ENCODE assay signal across 8 mouse cellular contexts in the genomic region with DNA sequence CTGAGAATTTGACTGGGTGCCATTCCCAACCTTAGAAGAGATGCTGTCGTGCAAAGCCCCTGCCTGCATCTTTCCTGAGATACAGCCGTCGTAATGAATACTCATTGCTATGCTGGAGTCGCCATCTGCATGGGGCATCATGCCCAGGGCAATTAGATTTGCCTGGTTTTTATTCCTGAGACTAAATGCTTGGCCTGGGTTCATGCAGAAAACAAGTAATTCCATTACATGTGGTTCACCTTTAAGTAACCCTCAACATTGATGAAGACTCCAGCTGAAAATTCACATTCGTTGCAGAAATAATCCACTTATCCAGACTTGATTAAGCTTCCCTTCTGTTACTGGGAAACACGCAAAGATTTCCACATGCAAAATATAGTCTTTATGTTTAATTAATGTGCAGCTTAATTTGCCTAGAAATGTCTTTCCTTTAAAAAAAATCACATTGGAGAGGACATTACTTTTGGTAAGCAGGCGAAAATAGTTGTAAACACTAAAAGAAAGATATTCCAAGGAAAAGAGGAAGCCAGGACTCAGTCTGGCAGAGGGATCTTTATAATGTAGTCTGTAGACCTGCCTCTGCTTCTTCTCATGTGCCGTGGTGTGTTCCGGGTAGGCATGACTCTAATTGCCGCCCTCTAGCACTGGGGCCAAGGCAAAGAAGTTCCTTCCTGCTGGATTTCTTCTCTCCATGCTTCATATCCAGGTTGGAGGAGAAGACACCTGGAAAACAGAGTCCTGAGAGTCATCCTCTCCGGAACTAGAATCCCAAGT.
A peak's percentile ranks its signal among the peaks of the same experiment; 100 is the strongest.
DNase-seq lines count a peak whose midpoint lies in the region; ATAC-seq and TF ChIP-seq lines count a peak whose summit lies in the region.
"Had no signal": no experiment of that assay in that cellular context is flagged by ENCODE, and none has a peak within 500 bp of the region (broad histone marks: within the 10 kb centered on the region; RNA-seq: fewer than 3 reads in every experiment).

No protein-coding gene starts in this region.

- H3K27ac ChIP-seq in midbrain, embryonic 13.5 days: no peak overlapping the region
- no peak overlapping the region for H3K27ac ChIP-seq in midbrain, embryonic 16.5 days (ENCODE audit: low read length)
- H3K27ac ChIP-seq in forebrain, postnatal 0 days (ENCODE audit: low read depth, low read length): peak overlapping the region; percentile 29; the same call in 1 of the 2 replicates
- no peak overlapping the region for H3K27ac ChIP-seq in midbrain, postnatal 0 days (ENCODE audit: low read depth, low read length)

- ATAC-seq in midbrain, embryonic 13.5 days: peak; percentile 48; the same call in 1 of the 2 replicates
- no peak for ATAC-seq in midbrain, embryonic 16.5 days
- peak; percentile 79 for ATAC-seq in forebrain, postnatal 0 days
- no peak for ATAC-seq in midbrain, postnatal 0 days (ENCODE audit: low FRiP score)

- no peak overlapping the region for H3K9ac ChIP-seq in midbrain, embryonic 13.5 days (replicated peaks)
- H3K9ac ChIP-seq in midbrain, embryonic 16.5 days (ENCODE audit: low read depth, low read length): no peak overlapping the region
- no peak overlapping the region for H3K9ac ChIP-seq in forebrain, postnatal 0 days
- H3K9ac ChIP-seq in midbrain, postnatal 0 days (replicated peaks; ENCODE audit: low read length, poor library complexity, severe bottlenecking): no peak overlapping the region

- H3K9me3 ChIP-seq in midbrain, embryonic 13.5 days: no peaks in the 10 kb centered on the region
- no peaks in the 10 kb centered on the region for H3K9me3 ChIP-seq in midbrain, embryonic 16.5 days (replicated peaks; ENCODE audit: control insufficient read depth, low read length, poor library complexity, severe bottlenecking)
- no peaks in the 10 kb centered on the region for H3K9me3 ChIP-seq in forebrain, postnatal 0 days (ENCODE audit: low read length)
- no peaks in the 10 kb centered on the region for H3K9me3 ChIP-seq in midbrain, postnatal 0 days (ENCODE audit: low read length)

- 66% methylated on average over 11 of the region's 11 CpGs for WGBS in midbrain, embryonic 13.5 days
- WGBS in midbrain, embryonic 16.5 days: 56% methylated on average over 11 of the region's 11 CpGs
- 34% methylated on average over 11 of the region's 11 CpGs for WGBS in forebrain, postnatal 0 days
- 41% methylated on average over 11 of the region's 11 CpGs for WGBS in midbrain, postnatal 0 days

- peak; percentile 3 for DNase-seq in kidney, adult 18-20 months
- no peak for DNase-seq in kidney, postnatal 10 days
- peak; percentile 70 for DNase-seq in forebrain, postnatal 0 days
- DNase-seq in midbrain, postnatal 0 days (ENCODE audit: low spot score): peak; percentile 53
- no peak for DNase-seq in adrenal gland, adult (ENCODE audit: inconsistent age in 2 of 2, low spot score in 1 of 2)

- no peaks in the 10 kb centered on the region for H3K36me3 ChIP-seq in midbrain, embryonic 13.5 days
- no peaks in the 10 kb centered on the region for H3K36me3 ChIP-seq in midbrain, embryonic 16.5 days (ENCODE audit: control insufficient read depth, insufficient read depth, low read length)
- H3K36me3 ChIP-seq in forebrain, postnatal 0 days (ENCODE audit: insufficient read depth): no peaks in the 10 kb centered on the region
- no peaks in the 10 kb centered on the region for H3K36me3 ChIP-seq in midbrain, postnatal 0 days (ENCODE audit: insufficient read depth, low read length)

- no peak for TF ChIP-seq CTCF in forebrain, postnatal 0 days (IDR thresholded peaks at IDR 0.05; ENCODE audit: low read depth)
- no peak for TF ChIP-seq CTCF in midbrain, postnatal 0 days (IDR thresholded peaks at IDR 0.05)

- no peak overlapping the region for H3K4me3 ChIP-seq in midbrain, embryonic 13.5 days (replicated peaks)
- no peak overlapping the region for H3K4me3 ChIP-seq in midbrain, embryonic 16.5 days (ENCODE audit: low read depth, low read length)
- no peak overlapping the region for H3K4me3 ChIP-seq in forebrain, postnatal 0 days (ENCODE audit: low read depth, low read length)
- no peak overlapping the region for H3K4me3 ChIP-seq in midbrain, postnatal 0 days (ENCODE audit: low read depth, low read length)

- no peaks in the 10 kb centered on the region for H3K27me3 ChIP-seq in midbrain, embryonic 13.5 days
- H3K27me3 ChIP-seq in midbrain, embryonic 16.5 days (ENCODE audit: control insufficient read depth, insufficient read depth, low read depth, low read length): no peaks in the 10 kb centered on the region
- no peaks in the 10 kb centered on the region for H3K27me3 ChIP-seq in forebrain, postnatal 0 days (ENCODE audit: insufficient read depth, low read length)
- H3K27me3 ChIP-seq in midbrain, postnatal 0 days (ENCODE audit: insufficient read depth, low read length): no peaks in the 10 kb centered on the region

- H3K4me1 ChIP-seq in midbrain, embryonic 13.5 days (replicated peaks): peaks cover 18% of the 10 kb centered on the region
- H3K4me1 ChIP-seq in midbrain, embryonic 16.5 days (ENCODE audit: control insufficient read depth, insufficient read depth, low read length): peaks cover 12% of the 10 kb centered on the region
- H3K4me1 ChIP-seq in forebrain, postnatal 0 days (ENCODE audit: insufficient read depth): 0 out of 2 replicates have a peak, but pooled peaks cover 5% of the 10 kb centered on the region
- H3K4me1 ChIP-seq in midbrain, postnatal 0 days (ENCODE audit: insufficient read depth, low read length): peaks cover 10% of the 10 kb centered on the region

- no peak overlapping the region for H3K4me2 ChIP-seq in midbrain, embryonic 13.5 days (replicated peaks)
- H3K4me2 ChIP-seq in midbrain, embryonic 16.5 days (ENCODE audit: low read length): no peak overlapping the region
- no peak overlapping the region for H3K4me2 ChIP-seq in forebrain, postnatal 0 days (ENCODE audit: low read depth)
- no peak overlapping the region for H3K4me2 ChIP-seq in midbrain, postnatal 0 days (ENCODE audit: low read depth, low read length, poor library complexity, severe bottlenecking)
- H3K4me2 ChIP-seq: heart, embryonic 11.5 days had no signal

Comparison
In these comparisons a context has a peak if more than half of its experiments do, and no peak if none do; other contexts are left out.
1. DNase-seq: peak in kidney, adult 18-20 months (single experiment), forebrain, postnatal 0 days (single experiment) and midbrain, postnatal 0 days (single experiment); none in kidney, postnatal 10 days (single experiment) and adrenal gland, adult (0 of 2).
2. ATAC-seq: peak in midbrain, embryonic 13.5 days (single experiment) and forebrain, postnatal 0 days (single experiment); none in midbrain, embryonic 16.5 days (single experiment) and midbrain, postnatal 0 days (single experiment).